Mouse (Mus musculus) MEL (cell line): ENCODE measurements around the gene Gm3404.
"Not testable (repeated sequence)": the region's sequence is repeated elsewhere in the genome, so short reads cannot be mapped to it uniquely, and the experiment has no call there.

Experiments
- CTCF ChIP-seq, 3 experiments: IDR thresholded peaks in 2 of 3; conservative IDR thresholded peaks in 1 of 3; 2 replicates each; pipeline ENCODE4 v1.5.1; 2011 to 2012; ENCODE audit warnings: low read length in 3 of 3, low read depth in 2 of 3, mild to moderate bottlenecking in 2 of 3, improper control_type of control experiment in 1 of 3, inconsistent platforms in 1 of 3, mixed read lengths in 1 of 3, moderate library complexity in 1 of 3; ENCODE audit not compliant: control insufficient read depth in 1 of 3, insufficient read depth in 1 of 3, poor library complexity in 1 of 3, severe bottlenecking in 1 of 3
- E2F4 ChIP-seq: IDR thresholded peaks from 2 replicates; pipeline ENCODE4 v1.6.1; 2011; ENCODE audit warnings: low read depth, low read length, improper control_type of control experiment, borderline replicate concordance
- ETS1 ChIP-seq: IDR thresholded peaks from 2 replicates; pipeline ENCODE4 v1.6.1; 2012; ENCODE audit warnings: low read depth, mild to moderate bottlenecking, inconsistent platforms, low read length, improper control_type of control experiment, moderate library complexity
- GATA1 ChIP-seq: IDR thresholded peaks from 2 replicates; pipeline ENCODE4 v1.6.1; 2011; ENCODE audit warnings: low read depth, low read length, improper control_type of control experiment
- MYB ChIP-seq: IDR thresholded peaks from 2 replicates; pipeline ENCODE4 v1.6.1; 2011; ENCODE audit warnings: mild to moderate bottlenecking, low read depth, low read length, improper control_type of control experiment
- MYC ChIP-seq: IDR thresholded peaks from 2 replicates; pipeline ENCODE4 v1.6.1; 2011; ENCODE audit warnings: low read depth, mild to moderate bottlenecking, low read length, improper control_type of control experiment, moderate library complexity
- POLR2A ChIP-seq, 2 experiments: IDR thresholded peaks; 2 replicates each; pipeline ENCODE4 v1.6.1; 2011 to 2012; ENCODE audit warnings: low read length in 2 of 2, mild to moderate bottlenecking in 2 of 2, control low read depth in 1 of 2, improper control_type of control experiment in 1 of 2, low read depth in 1 of 2, moderate library complexity in 1 of 2; ENCODE audit not compliant: control insufficient read depth in 1 of 2, insufficient read depth in 1 of 2, poor library complexity in 1 of 2
- RAD21 ChIP-seq: IDR thresholded peaks from 2 replicates; pipeline ENCODE4 v1.6.1; 2011; ENCODE audit warnings: mild to moderate bottlenecking, low read depth, low read length, improper control_type of control experiment
- UBTF ChIP-seq: IDR thresholded peaks from 2 replicates; pipeline ENCODE4 v1.6.1; 2012; ENCODE audit warnings: low read depth, mild to moderate bottlenecking, inconsistent platforms, low read length, improper control_type of control experiment, moderate library complexity, borderline replicate concordance; ENCODE audit not compliant: insufficient read depth
- USF1 ChIP-seq: IDR thresholded peaks from 2 replicates; pipeline ENCODE4 v1.6.1; 2014; ENCODE audit warnings: low read depth, mild to moderate bottlenecking, inconsistent platforms, low read length, improper control_type of control experiment, moderate library complexity

DNA sequence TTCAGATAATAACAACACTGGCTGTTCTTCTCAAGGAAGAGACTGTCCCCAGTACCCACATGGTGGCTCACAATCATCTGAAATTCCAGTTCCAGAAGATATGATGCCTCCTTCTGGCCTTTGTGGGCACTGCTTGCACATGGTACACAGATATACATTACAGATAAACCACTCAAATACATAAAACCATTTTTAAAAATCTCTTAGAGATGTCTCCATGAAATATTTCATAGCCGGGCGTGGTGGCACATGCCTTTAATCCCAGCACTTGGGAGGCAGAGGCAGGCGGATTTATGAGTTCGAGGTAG, 47.1 kb downstream of the Gm3404 start:
- not testable (repeated sequence) for TF ChIP-seq USF1; CTCF (IDR thresholded peaks at IDR 0.05 in 2 of 3, conservative IDR thresholded peaks at IDR 0.05 in 1 of 3; ENCODE audit: control insufficient read depth in 1 of 3, insufficient read depth in 1 of 3, low read depth in 2 of 3, low read length in 3 of 3, poor library complexity in 1 of 3, severe bottlenecking in 1 of 3); MYB; RAD21; MYC; E2F4; UBTF; POLR2A (IDR thresholded peaks at IDR 0.05; ENCODE audit: control insufficient read depth in 1 of 2, insufficient read depth in 1 of 2, low read depth in 1 of 2, low read length in 2 of 2, poor library complexity in 1 of 2); ETS1; GATA1
